In the genomic region with DNA sequence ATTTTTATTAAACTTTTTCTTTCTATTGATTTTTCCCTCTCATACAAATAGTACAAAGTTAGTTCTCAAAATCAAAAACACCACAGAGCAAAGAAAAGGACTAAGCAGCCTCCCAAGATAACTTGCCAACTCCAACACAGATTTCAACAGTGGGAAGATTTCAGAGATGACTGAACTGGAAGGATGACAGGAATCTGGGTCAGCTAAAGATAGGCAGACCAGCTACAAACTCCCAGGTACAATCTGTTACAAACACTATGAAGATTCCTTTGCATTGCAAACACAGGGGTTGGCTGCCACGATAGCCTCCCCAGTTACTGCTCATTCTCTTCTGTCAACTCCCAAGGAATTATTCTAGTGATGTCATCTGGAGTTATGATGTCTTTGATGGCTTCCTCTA, we compare ENCODE assay signal across 28 mouse cellular contexts.
DNase-seq lines count a peak whose midpoint lies in the region; ATAC-seq and TF ChIP-seq lines count a peak whose summit lies in the region.
"Had no signal": no experiment of that assay in that cellular context is flagged by ENCODE, and none has a peak within 500 bp of the region (broad histone marks: within the 10 kb centered on the region; RNA-seq: fewer than 3 reads in every experiment).

No protein-coding gene starts in this region.

- no peaks in the 10 kb centered on the region for H3K36me3 ChIP-seq in liver, adult 2 months (ENCODE audit: control insufficient read depth, insufficient read depth, low read length)
- no peaks in the 10 kb centered on the region for H3K36me3 ChIP-seq in liver, embryonic 11.5 days (ENCODE audit: control insufficient read depth, insufficient read depth, low read length)
- H3K36me3 ChIP-seq: embryonic facial prominence, embryonic 13.5 days; forebrain, embryonic 12.5 days; heart, embryonic 12.5 days; hindbrain, embryonic 10.5 days; limb, embryonic 12.5 days; liver, embryonic 13.5 days; midbrain, embryonic 12.5 days; neural tube, embryonic 15.5 days had no signal

- ATAC-seq in liver, embryonic 11.5 days (replicated peaks; ENCODE audit: low FRiP score): no peak
- ATAC-seq: activated CD4-positive, CD25-positive, alpha-beta regulatory T cell, adult 4 months; hindbrain, postnatal 0 days; intestine, embryonic 16.5 days had no signal

- no peak overlapping the region for H3K4me3 ChIP-seq in liver, adult 2 months (ENCODE audit: insufficient read depth, low read depth, low read length)
- H3K4me3 ChIP-seq in liver, embryonic 11.5 days (ENCODE audit: low read depth, low read length): no peak overlapping the region
- H3K4me3 ChIP-seq: embryonic facial prominence, embryonic 13.5 days; erythroblast, embryonic 14.5 days; forebrain, embryonic 12.5 days; heart, embryonic 12.5 days; hindbrain, embryonic 10.5 days; limb, embryonic 12.5 days; liver, embryonic 13.5 days; midbrain, embryonic 12.5 days; neural tube, embryonic 15.5 days had no signal

- peaks cover 2% of the 10 kb centered on the region; the same call in 1 of the 2 replicates for H3K4me1 ChIP-seq in liver, adult 2 months (ENCODE audit: control insufficient read depth, insufficient read depth, low read length)
- 0 out of 2 replicates have a peak, but pooled peaks cover 3% of the 10 kb centered on the region for H3K4me1 ChIP-seq in liver, embryonic 11.5 days (replicated peaks; ENCODE audit: control insufficient read depth, insufficient read depth, low read length)
- H3K4me1 ChIP-seq: forebrain, embryonic 12.5 days; liver, embryonic 13.5 days; midbrain, embryonic 12.5 days; neural tube, embryonic 15.5 days had no signal

- intact Hi-C loops in left cerebral cortex, postnatal 14 days (cut with DNase I): no loop called here

- no peak overlapping the region for H3K9ac ChIP-seq in liver, adult 2 months (ENCODE audit: low read depth, low read length)
- H3K9ac ChIP-seq in liver, embryonic 11.5 days (ENCODE audit: low read depth, low read length): no peak overlapping the region
- H3K9ac ChIP-seq: embryonic facial prominence, embryonic 13.5 days; forebrain, embryonic 12.5 days; heart, embryonic 12.5 days; limb, embryonic 12.5 days; liver, embryonic 13.5 days; midbrain, embryonic 12.5 days; neural tube, embryonic 15.5 days had no signal

- no peaks in the 10 kb centered on the region for H3K9me3 ChIP-seq in liver, embryonic 11.5 days (ENCODE audit: control insufficient read depth, low read length)
- H3K9me3 ChIP-seq: embryonic facial prominence, embryonic 13.5 days; forebrain, embryonic 12.5 days; heart, embryonic 12.5 days; hindbrain, embryonic 10.5 days; limb, embryonic 12.5 days; liver, embryonic 13.5 days; midbrain, embryonic 12.5 days; neural tube, embryonic 15.5 days had no signal

- no peak overlapping the region for H3K27ac ChIP-seq in liver, adult 2 months (replicated peaks; ENCODE audit: insufficient read depth, low read depth, low read length)
- H3K27ac ChIP-seq in liver, embryonic 11.5 days (ENCODE audit: low read depth, low read length): no peak overlapping the region
- H3K27ac ChIP-seq: embryonic facial prominence, embryonic 13.5 days; forebrain, embryonic 12.5 days; hindbrain, embryonic 10.5 days; hindbrain, postnatal 0 days; limb, embryonic 12.5 days; liver, embryonic 13.5 days; midbrain, embryonic 12.5 days; neural tube, embryonic 15.5 days had no signal

- 57% methylated on average over 1 of the region's 1 CpGs for WGBS in liver, adult 2 months
- 72% methylated on average over 1 of the region's 1 CpGs for WGBS in liver, embryonic 11.5 days

- H3K27me3 ChIP-seq in liver, adult 2 months (ENCODE audit: control insufficient read depth, insufficient read depth, low read length): no peaks in the 10 kb centered on the region
- no peaks in the 10 kb centered on the region for H3K27me3 ChIP-seq in liver, embryonic 11.5 days (replicated peaks; ENCODE audit: control insufficient read depth, insufficient read depth, low read length)
- H3K27me3 ChIP-seq: embryonic facial prominence, embryonic 13.5 days; forebrain, embryonic 12.5 days; heart, embryonic 12.5 days; limb, embryonic 12.5 days; liver, embryonic 13.5 days; midbrain, embryonic 12.5 days; neural tube, embryonic 15.5 days had no signal

- no peak for TF ChIP-seq POLR2A in liver, adult 2 months (IDR thresholded peaks at IDR 0.05; ENCODE audit: extremely low read depth, insufficient read depth, low read length)

- peak; percentile 3 to 48 for DNase-seq in frontal cortex, postnatal 36 days (ENCODE audit: low spot score in 2 of 2)
- no peak for DNase-seq in frontal cortex, postnatal 14 days (ENCODE audit: low spot score in 2 of 2)
- DNase-seq in liver, adult 2 months (ENCODE audit: extremely low read depth, low read depth, low spot score): peak; percentile 20
- no peak for DNase-seq in liver, embryonic 11.5 days (ENCODE audit: low spot score)
- DNase-seq in left cerebral cortex, postnatal 14 days (ENCODE audit: low spot score in 2 of 2): peak; percentile 4 to 35
- DNase-seq in telencephalon, adult 2 months (ENCODE audit: low read depth, low spot score): peak; percentile 64
- no peak for DNase-seq in embryo, embryonic 10.5 days (ENCODE audit: low spot score)
- DNase-seq: adrenal gland, adult 8-10 months; heart, postnatal 10 days; kidney, adult 9 months; kidney, postnatal 14 days; layer of hippocampus, postnatal 36 days; liver, embryonic 13.5 days; lung, adult 2 months; lung, postnatal 14 days; right cerebral cortex, postnatal 14 days; thymus, postnatal 25 days had no signal

- no peak for TF ChIP-seq CTCF in liver, adult 2 months (IDR thresholded peaks at IDR 0.05; ENCODE audit: low read depth, low read length)

- no peaks in the 10 kb centered on the region for H3K79me2 ChIP-seq in liver, adult 2 months (ENCODE audit: control insufficient read depth, insufficient read depth, low read length)

- H3K4me2 ChIP-seq in liver, embryonic 11.5 days: no peak overlapping the region
- H3K4me2 ChIP-seq: embryonic facial prominence, embryonic 13.5 days; forebrain, embryonic 12.5 days; heart, embryonic 12.5 days; limb, embryonic 12.5 days; liver, embryonic 13.5 days; midbrain, embryonic 12.5 days; neural tube, embryonic 15.5 days had no signal

Comparison
In these comparisons a context has a peak if more than half of its experiments do, and no peak if none do; other contexts are left out.
1. DNase-seq: peak in frontal cortex, postnatal 36 days (2 of 2), liver, adult 2 months (single experiment), left cerebral cortex, postnatal 14 days (2 of 2) and telencephalon, adult 2 months (single experiment); none in frontal cortex, postnatal 14 days (0 of 2), liver, embryonic 11.5 days (single experiment) and embryo, embryonic 10.5 days (single experiment).